Mouse (Mus musculus) layer of hippocampus, postnatal 36 days (tissue): ENCODE results near the gene Acer1. TPM values are rescaled to one million over a fixed set of nuclear protein-coding genes. Genes with fewer than 3 reads are reported as not detected.
A peak's percentile ranks its signal among the peaks of the same experiment; 100 is the strongest.

ENCODE experiments used
- DNase-seq, 2 experiments: peaks; one replicate each; pipeline ENCODE4 v3.0.0; 2022
- total RNA-seq, 2 experiments: library from RNA; stranded (reverse); gene quantifications; 2 replicates each; pipeline ENCODE4 v1.2.3; 2021

The Acer1 gene
- total RNA-seq, 2 experiments from 2014 or later: not detected

GRCm38 (mm10) chr17:56988921-56989430 is 7.0 kb upstream of the Acer1 start:
- no peak for DNase-seq

GRCm38 (mm10) chr17:56988441-56988840 is 6.5 kb upstream of the Acer1 start:
- no peak for DNase-seq

DNA sequence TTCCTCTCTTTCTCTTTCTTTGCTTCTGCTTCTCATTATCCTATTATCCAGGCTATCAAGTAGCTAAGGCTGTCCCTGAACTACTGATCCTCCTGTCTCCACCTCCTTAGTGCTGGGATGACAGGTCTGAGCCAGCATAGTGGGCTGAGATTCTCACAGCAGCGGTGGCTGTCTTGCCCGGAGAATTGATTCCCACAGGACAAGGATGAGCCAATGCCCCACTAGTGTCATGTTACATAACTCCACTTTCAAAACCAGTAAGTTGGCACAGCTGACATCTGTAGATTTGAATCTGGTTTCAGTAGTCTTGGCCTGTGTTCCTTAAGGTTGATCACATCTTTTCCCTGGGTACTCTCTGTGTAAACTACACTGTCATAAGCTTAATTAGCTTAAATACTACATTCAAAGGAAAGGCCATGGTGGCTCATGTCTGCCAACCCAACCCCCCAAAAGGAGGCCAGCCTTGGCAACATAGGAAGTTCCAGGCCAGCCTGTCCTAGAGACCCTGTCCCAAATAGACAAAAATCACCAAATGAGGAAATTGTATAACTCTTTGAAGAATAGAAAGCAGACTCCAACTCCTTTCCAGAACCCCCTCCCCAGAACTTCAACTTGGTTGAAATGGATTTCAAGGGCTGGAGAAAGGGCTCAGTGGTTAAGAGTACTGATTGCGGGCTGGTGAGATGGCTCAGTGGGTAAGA is 4.3 kb upstream of the Acer1 start:
- no peak for DNase-seq

DNA sequence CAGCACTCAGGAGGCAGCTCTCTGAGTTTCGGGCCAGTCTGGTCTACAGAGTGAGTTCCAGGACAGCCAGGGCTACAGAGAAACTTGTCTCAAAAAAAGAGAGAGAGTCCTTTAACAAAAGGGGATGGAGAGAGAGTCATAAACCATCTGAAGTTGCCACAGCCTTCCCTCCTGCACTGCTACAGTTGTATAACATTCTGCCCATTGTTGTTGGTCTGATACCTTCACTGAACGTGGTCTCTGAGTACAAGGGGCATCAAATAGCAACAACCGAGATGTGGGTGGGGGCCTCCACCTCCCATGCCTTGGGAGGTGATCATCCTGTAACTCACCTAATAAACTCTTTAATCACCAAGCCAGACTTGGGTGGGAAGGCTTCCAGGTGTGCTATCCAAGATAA is 3.7 kb upstream of the Acer1 start:
- no peak for DNase-seq

GRCm38 (mm10) chr17:56984886-56985285 is 3.0 kb upstream of the Acer1 start:
- DNase-seq: no peak

- DNase-seq: no peak
These were observed 877 bp downstream of the Acer1 start for GRCm38 (mm10) chr17:56981049-56981448.

DNA sequence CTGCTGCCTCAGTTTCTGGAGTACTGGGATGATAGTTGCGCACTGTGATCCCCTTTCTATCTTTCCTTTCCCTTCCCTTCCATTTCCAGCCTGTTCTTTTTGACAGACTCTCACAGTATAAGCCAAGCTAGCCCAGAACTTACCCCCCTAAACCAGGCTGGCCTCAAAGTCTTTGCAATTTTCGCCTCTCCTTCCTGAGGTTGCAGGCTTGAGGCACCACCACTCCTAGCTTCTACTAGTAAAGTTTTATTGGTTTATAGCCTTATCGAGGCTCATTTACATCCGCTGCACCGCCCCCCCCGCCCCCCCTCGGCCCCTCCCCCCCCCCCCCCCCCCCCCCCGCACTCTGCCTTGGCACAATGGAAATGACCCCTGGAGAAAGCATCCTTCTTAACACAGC is 2.4 kb downstream of the Acer1 start:
- no peak for DNase-seq

DNA sequence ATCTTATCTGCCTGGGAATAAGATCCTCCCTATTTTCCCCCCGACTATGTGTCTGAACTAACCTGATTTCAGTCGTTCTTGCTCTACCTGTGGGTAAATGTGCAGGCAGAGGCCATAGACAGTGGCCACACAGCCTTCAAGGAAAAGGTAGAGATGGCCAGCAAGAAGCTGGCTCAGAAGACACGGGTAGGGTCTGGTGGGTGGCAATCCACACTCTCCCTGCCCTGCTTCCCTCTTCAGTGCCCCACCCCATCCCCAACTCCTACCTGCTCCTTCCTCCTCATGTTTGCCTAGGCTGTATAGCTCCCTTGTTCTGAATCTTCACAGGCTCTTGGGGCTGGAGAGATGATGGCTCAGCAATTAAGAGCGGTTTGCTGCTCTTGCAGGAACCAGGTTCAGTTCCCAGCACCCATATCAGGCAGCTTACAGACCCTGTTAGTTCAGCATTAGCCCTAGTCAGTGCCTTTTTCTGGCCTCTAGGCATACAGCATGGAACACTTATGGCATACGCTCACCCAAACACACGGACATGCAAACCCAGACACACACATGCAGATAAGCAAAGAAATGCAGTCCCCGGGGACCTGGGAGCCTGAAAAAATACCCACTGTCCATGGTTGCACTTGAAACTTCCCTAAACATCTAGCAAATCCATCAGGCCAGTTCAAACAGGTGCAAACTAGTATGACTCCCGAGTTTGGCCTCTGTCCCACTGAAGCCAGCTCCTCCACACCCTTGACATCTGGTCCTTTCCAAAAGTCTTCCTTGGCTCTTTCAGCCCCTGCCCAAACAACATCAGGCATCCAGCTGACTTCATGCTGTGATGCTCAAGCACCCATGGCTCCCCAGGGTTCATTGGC is 5.2 kb downstream of the Acer1 start:
- DNase-seq: no peak

DNA sequence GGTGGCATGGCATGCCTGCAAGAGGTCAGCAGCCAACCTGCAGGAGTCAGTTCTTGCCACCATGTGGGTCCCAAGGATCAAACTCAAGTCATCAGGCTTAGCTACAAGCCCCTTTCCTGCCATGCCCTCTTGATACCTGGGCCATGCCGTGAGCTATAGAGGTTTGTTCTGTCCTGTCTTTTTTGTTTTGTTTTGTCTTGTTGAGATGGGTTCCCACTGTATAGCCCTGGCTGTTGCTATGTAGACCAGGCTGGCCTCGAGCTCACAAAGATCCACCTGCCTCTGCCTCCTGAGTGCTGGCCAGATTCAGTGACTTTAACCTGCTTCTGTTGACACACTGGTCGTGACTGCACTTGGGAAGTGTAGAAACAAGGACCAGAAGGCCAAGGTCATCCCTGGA is 6.5 kb downstream of the Acer1 start:
- no peak for DNase-seq

GRCm38 (mm10) chr17:56974708-56975240 is 7.2 kb downstream of the Acer1 start:
- no peak for DNase-seq

DNA sequence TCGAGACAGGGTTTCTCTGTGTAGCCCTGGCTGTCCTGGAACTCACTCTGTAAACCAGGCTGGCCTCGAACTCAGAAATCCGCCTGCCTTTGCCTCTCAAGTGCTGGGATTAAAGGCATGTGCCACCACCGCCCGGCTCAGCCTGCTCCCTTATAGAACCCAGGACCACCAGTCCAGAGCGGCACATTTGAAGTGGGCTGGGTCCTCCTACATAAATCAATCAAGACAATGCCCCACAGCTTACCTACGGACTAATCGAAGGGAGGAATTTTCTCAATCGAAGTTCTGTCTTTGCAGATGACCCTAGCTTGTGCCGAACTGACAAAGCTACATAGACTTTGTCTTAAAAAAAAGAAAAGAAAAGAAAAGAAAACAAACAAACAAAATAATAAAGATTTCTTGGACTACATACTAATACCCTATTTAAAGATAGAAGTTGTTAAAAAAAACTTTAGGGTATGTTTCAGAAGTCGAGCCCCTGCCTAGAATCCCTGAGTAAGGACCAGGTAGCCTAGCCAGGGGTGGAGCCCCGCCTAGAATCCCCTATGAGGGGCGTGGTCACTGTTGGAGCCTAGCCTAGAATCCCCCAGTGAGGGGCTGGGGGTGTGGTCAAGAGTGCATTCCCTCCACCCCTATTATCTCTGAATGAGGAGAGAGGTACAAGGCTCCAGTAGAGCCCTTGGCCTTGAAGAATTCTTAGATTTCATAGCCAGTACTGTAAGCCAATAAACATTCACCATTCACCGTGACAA is 7.8 kb downstream of the Acer1 start:
- no peak for DNase-seq

DNA sequence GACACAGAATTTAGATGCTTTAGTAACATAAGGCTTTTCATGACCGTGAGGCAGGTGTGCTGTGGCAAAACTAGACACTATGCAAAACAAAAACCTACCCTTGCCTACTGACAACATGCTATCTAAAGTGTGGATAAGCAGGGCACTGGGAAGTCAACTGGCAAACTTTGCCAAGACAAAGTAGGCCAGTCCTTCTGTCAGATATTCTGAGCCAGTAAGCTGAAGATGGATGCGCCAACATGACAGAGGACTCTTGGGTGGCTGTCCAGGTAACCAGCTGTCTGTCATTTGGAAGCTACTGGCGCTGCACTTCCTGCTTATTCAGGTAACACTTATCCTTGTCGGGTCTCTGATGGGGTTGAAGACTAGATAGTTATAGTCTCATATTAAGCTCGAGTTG is 11.8 kb downstream of the Acer1 start:
- no peak for DNase-seq

DNA sequence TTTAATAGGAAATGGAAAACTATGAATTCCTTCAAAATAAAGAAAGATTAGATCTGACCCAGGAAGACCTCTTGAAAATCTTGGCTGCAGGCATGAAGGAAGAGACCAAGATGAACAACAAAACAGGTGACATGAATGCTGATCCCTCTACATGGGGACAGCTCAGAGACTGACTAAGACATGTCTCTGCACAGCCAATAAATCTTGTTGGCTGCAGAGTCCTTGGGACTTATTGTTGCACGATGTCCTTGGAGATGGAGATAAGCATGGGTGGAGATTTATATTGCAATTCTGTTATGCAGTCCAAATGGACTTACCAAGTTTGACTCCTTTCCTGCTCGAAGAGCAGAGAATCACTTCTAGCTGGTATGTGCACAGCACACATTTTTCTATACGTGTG is 12.6 kb downstream of the Acer1 start:
- no peak for DNase-seq

- no peak for DNase-seq
These were observed 18.3 kb downstream of the Acer1 start for GRCm38 (mm10) chr17:56963646-56964045.

DNA sequence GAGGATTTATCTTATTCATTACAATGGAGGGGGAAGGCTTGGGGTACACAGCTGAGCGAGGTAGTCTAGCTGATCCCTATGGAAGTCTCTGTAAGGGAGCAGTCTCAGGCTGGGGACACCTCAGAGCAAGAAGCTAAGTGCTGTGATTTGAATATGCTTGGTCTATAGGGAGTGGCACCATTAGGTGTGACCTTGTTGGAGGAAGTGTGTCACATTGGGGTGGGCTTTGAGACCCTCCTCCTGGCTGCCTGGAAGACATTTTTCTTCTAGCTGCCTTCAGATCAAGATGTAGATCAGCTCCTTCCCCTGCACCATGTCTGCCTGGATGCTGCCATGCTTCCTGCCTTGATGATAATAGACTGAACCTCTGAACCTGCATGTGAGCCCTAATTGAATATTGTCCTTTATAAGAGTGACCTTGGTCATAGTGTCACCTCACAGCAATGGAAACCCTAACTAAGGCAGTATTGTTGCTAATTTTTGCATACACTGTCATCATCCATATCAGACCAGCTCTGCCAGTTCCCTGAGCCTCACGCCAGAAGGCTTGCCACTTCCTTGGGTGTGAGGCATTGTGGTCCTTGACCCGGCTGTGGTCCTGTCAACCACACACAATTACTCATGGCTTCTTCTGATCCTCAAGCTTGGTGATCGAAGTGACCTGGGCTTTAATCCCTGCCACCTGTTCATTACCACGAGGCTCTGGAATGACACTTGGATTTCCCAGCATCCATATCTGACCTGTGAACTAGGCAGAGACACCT is 19.1 kb downstream of the Acer1 start:
- DNase-seq: no peak

- DNase-seq: no peak
These were observed 20.0 kb downstream of the Acer1 start for GRCm38 (mm10) chr17:56961880-56962279.

DNA sequence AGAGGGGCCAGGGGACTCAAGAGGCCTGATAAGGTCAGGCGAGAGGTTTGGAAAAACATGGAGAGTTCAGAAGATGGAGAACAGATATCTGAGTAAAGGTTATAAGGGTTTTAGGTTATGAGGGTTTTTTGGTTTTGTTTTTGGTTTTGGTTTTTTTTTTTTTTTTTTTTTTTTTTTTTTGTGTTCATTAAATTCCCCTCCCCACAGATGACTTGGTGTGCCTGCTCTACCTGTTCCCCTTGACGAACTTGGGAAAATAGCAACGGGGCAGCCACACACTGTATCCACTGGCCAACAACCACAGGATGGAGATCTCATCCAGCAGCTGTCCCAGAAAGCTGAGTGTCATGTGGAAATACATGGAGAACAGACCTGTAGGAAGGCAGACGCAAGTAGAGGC is 23.3 kb downstream of the Acer1 start:
- DNase-seq: no peak

GRCm38 (mm10) chr17:56957763-56958429 is 24.0 kb downstream of the Acer1 start:
- no peak for DNase-seq

DNA sequence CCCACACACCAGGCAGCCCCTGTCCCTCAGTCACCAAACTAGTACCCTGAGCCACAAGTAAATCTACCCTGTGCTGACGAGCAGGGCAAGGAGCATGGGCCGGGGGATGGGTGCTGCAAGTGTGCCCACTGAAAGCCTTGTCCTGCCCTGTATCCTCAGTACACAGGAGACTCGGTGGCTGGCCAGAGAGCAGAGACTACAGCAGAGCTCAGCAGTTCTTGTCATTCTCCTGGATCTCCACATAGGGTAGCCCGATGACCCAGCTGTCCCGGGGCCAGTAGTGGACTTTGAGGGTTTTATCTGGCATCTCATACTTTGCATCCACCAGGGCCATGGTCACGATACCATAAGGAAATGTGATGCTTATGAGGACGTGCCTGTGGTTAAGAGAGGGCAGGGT is 27.1 kb downstream of the Acer1 start:
- no peak for DNase-seq

GRCm38 (mm10) chr17:56952639-56953038 is 29.3 kb downstream of the Acer1 start:
- no peak for DNase-seq

GRCm38 (mm10) chr17:56950915-56951314 is 31.0 kb downstream of the Acer1 start:
- DNase-seq: peak in 1 of 2 experiments; percentile 22
